21 mouse cellular contexts compared by ENCODE assay signal in genomic region chr5:136628502-136628901, GRCm38 (mm10).
DNase-seq lines count a peak whose midpoint lies in the region; ATAC-seq and TF ChIP-seq lines count a peak whose summit lies in the region.
"Had no signal": no experiment of that assay in that cellular context is flagged by ENCODE, and none has a peak within 500 bp of the region (broad histone marks: within the 10 kb centered on the region; RNA-seq: fewer than 3 reads in every experiment).

No protein-coding gene starts in this region.

- TF ChIP-seq EP300 in heart, adult 2 months (IDR thresholded peaks at IDR 0.05; ENCODE audit: insufficient read depth, low read depth, low read length): no peak

- H3K36me3 ChIP-seq in midbrain, embryonic 11.5 days (ENCODE audit: control insufficient read depth, insufficient read depth, low read length): no peaks in the 10 kb centered on the region
- H3K36me3 ChIP-seq in midbrain, embryonic 13.5 days: no peaks in the 10 kb centered on the region
- H3K36me3 ChIP-seq in heart, adult 2 months (ENCODE audit: control insufficient read depth, insufficient read depth, low read length): no peaks in the 10 kb centered on the region
- H3K36me3 ChIP-seq: embryonic facial prominence, embryonic 15.5 days; forebrain, embryonic 10.5 days; forebrain, embryonic 15.5 days; heart, embryonic 15.5 days; hindbrain, embryonic 13.5 days had no signal

- no peaks in the 10 kb centered on the region for H3K4me1 ChIP-seq in midbrain, embryonic 11.5 days (ENCODE audit: control insufficient read depth, insufficient read depth, low read length)
- no peaks in the 10 kb centered on the region for H3K4me1 ChIP-seq in midbrain, embryonic 13.5 days (replicated peaks)
- H3K4me1 ChIP-seq in heart, adult 2 months (ENCODE audit: control insufficient read depth, insufficient read depth, low read length): no peaks in the 10 kb centered on the region
- H3K4me1 ChIP-seq: embryonic facial prominence, embryonic 15.5 days; forebrain, embryonic 10.5 days; forebrain, embryonic 15.5 days; heart, embryonic 15.5 days; hindbrain, embryonic 13.5 days had no signal

- no peaks in the 10 kb centered on the region for H3K9me3 ChIP-seq in midbrain, embryonic 11.5 days (ENCODE audit: control insufficient read depth, low read length)
- no peaks in the 10 kb centered on the region for H3K9me3 ChIP-seq in midbrain, embryonic 13.5 days
- H3K9me3 ChIP-seq: embryonic facial prominence, embryonic 15.5 days; forebrain, embryonic 10.5 days; forebrain, embryonic 15.5 days; heart, embryonic 15.5 days; hindbrain, embryonic 13.5 days had no signal

- no peak overlapping the region for H3K4me3 ChIP-seq in midbrain, embryonic 11.5 days (ENCODE audit: low read depth, low read length)
- H3K4me3 ChIP-seq in midbrain, embryonic 13.5 days (replicated peaks): no peak overlapping the region
- H3K4me3 ChIP-seq in heart, adult 2 months: no peak overlapping the region
- H3K4me3 ChIP-seq: embryonic facial prominence, embryonic 15.5 days; erythroblast, embryonic 14.5 days; forebrain, embryonic 10.5 days; forebrain, embryonic 15.5 days; heart, embryonic 15.5 days; hindbrain, embryonic 13.5 days had no signal

- DNase-seq in midbrain, embryonic 11.5 days (ENCODE audit: low spot score, missing footprints): peak; percentile 26
- DNase-seq in thymus, postnatal 25 days: peak; percentile 23
- no peak for DNase-seq in thymus, postnatal 4 days
- DNase-seq in heart, adult 2 months: no peak
- DNase-seq in left cerebral cortex, adult 11 months (ENCODE audit: low spot score): no peak
- DNase-seq: cerebellum, adult 11 months; cerebellum, adult 8-10 months; embryo, embryonic 11 days; gastrocnemius, postnatal 36 days had no signal

- TF ChIP-seq POLR2A in heart, adult 2 months (IDR thresholded peaks at IDR 0.05; ENCODE audit: insufficient read depth, low read depth, low read length): no peak

- no peak for TF ChIP-seq CTCF in heart, adult 2 months (IDR thresholded peaks at IDR 0.05)

- no peaks in the 10 kb centered on the region; the same call in 1 of the 2 replicates for H3K27me3 ChIP-seq in midbrain, embryonic 11.5 days (ENCODE audit: control insufficient read depth, insufficient read depth, low read length)
- peaks cover 5% of the 10 kb centered on the region; the same call in 1 of the 2 replicates for H3K27me3 ChIP-seq in midbrain, embryonic 13.5 days
- no peaks in the 10 kb centered on the region for H3K27me3 ChIP-seq in heart, adult 2 months (ENCODE audit: control insufficient read depth, insufficient read depth, low read length)
- H3K27me3 ChIP-seq: forebrain, embryonic 15.5 days; Patski had no signal

- H3K9ac ChIP-seq in midbrain, embryonic 11.5 days (ENCODE audit: low read length): no peak overlapping the region
- no peak overlapping the region for H3K9ac ChIP-seq in midbrain, embryonic 13.5 days (replicated peaks)
- no peak overlapping the region for H3K9ac ChIP-seq in heart, adult 2 months (ENCODE audit: low read depth, low read length)
- H3K9ac ChIP-seq: embryonic facial prominence, embryonic 15.5 days; forebrain, embryonic 15.5 days; heart, embryonic 15.5 days; hindbrain, embryonic 13.5 days had no signal

- no peaks in the 10 kb centered on the region for H3K79me2 ChIP-seq in heart, adult 2 months (replicated peaks; ENCODE audit: control insufficient read depth, insufficient read depth, low read length)

- 90% methylated on average over 5 of the region's 5 CpGs for WGBS in midbrain, embryonic 11.5 days
- WGBS in midbrain, embryonic 13.5 days: 95% methylated on average over 5 of the region's 5 CpGs
- WGBS in heart, adult 2 months: 94% methylated on average over 5 of the region's 5 CpGs

- ATAC-seq in midbrain, embryonic 11.5 days (ENCODE audit: low FRiP score): no peak
- ATAC-seq in midbrain, embryonic 13.5 days: no peak
- ATAC-seq in megakaryocyte progenitor cell, adult 5-6 weeks (replicated peaks; ENCODE audit: poor library complexity): peak; percentile 32
- ATAC-seq: activated CD4-positive, CD25-positive, alpha-beta regulatory T cell, adult 4 months; forebrain, embryonic 15.5 days; Patski had no signal

- no peak overlapping the region for H3K27ac ChIP-seq in midbrain, embryonic 11.5 days (ENCODE audit: low read depth, low read length)
- H3K27ac ChIP-seq in midbrain, embryonic 13.5 days: no peak overlapping the region
- no peak overlapping the region for H3K27ac ChIP-seq in heart, adult 2 months
- H3K27ac ChIP-seq: embryonic facial prominence, embryonic 15.5 days; forebrain, embryonic 10.5 days; forebrain, embryonic 15.5 days; heart, embryonic 15.5 days; hindbrain, embryonic 13.5 days; hindbrain, postnatal 0 days had no signal

- intact Hi-C loops in heart, adult 2 months (cut with DNase I): no loop called here

- no peak overlapping the region for H3K4me2 ChIP-seq in midbrain, embryonic 11.5 days
- no peak overlapping the region for H3K4me2 ChIP-seq in midbrain, embryonic 13.5 days (replicated peaks)
- H3K4me2 ChIP-seq: embryonic facial prominence, embryonic 15.5 days; forebrain, embryonic 15.5 days; heart, embryonic 11.5 days; heart, embryonic 15.5 days; hindbrain, embryonic 13.5 days had no signal

Comparison
In these comparisons a context has a peak if more than half of its experiments do, and no peak if none do; other contexts are left out.
1. DNase-seq: peak in midbrain, embryonic 11.5 days (single experiment) and thymus, postnatal 25 days (single experiment); none in thymus, postnatal 4 days (single experiment), heart, adult 2 months (0 of 2) and left cerebral cortex, adult 11 months (single experiment).